Mouse (Mus musculus) C2C12 (cell line): ENCODE measurements around the gene Prss23.

Experiments used
- CTCF ChIP-seq: IDR thresholded peaks from one replicate; pipeline ENCODE4 v1.5.1; 2011; ENCODE audit not compliant: control insufficient read depth, insufficient read depth, insufficient read length
- USF1 ChIP-seq: IDR thresholded peaks from one replicate; pipeline ENCODE4 v1.6.1; 2011; ENCODE audit warnings: low read depth, mild to moderate bottlenecking, control low read depth, moderate library complexity

DNA sequence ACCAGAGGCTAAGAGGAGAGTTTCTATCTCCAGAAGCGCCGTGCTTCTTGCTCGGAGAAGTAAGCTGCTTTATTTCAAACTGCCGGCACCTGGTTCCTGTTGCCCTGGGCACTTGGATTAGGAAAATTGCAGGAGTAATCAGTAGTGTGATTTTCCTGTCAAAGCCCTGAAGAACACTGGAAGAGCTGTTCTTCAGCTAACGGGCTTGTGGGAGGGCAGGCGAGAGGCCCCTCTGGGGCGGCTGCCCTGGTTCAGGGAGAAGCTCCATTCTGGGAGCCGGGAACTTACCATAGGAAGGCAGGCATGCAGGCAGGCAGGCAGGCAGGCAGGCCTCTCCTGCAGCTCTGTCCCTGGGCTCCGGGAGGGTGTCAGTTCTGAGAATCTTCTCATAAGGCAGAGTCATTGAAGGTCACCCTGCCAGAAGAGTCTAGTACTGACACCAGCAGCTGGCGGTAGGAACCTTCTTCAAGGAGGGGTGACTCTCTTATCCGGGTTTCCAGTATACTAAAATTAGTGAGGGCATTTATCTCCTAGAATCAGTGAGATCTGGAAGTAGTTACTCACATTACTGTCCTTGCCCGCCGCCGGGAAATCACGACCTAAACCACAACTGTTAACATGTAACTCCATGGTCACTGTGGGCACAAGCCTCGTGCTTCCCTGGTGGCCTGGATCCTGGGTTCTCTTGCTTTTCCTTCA lies at the start of gene Prss23:
- TF ChIP-seq CTCF (no peak), USF1 (no peak)
